Mouse (Mus musculus): ENCODE measurements around the gene Rcsd1. TPM values are rescaled to one million over a fixed set of nuclear protein-coding genes. Genes with fewer than 3 reads are reported as not detected.

Rcsd1 gene
- polyA plus RNA-seq, 1 experiment = 13.2 TPM

GRCm38 (mm10) chr1:165717711-165718542 is 8.4 kb upstream of the Rcsd1 start:
- DNase-seq (ENCODE audit: low spot score) = no peak

GRCm38 (mm10) chr1:165716426-165716825 is 6.9 kb upstream of the Rcsd1 start:
- no peak for DNase-seq (ENCODE audit: low spot score)

GRCm38 (mm10) chr1:165713798-165714197 is 4.2 kb upstream of the Rcsd1 start:
- DNase-seq (ENCODE audit: low spot score) = no peak

GRCm38 (mm10) chr1:165711914-165712313 is 2.4 kb upstream of the Rcsd1 start:
- DNase-seq (ENCODE audit: low spot score) = no peak

GRCm38 (mm10) chr1:165708686-165709380 is 724 bp downstream of the Rcsd1 start:
- no peak for DNase-seq (ENCODE audit: low spot score)

GRCm38 (mm10) chr1:165707640-165708322 is 1.8 kb downstream of the Rcsd1 start:
- DNase-seq (ENCODE audit: low spot score) = peak; percentile 42

- no peak for DNase-seq (ENCODE audit: low spot score)
Measured at GRCm38 (mm10) chr1:165707241-165707639, 2.3 kb downstream of the Rcsd1 start.

- DNase-seq (ENCODE audit: low spot score) = no peak
Measured at GRCm38 (mm10) chr1:165706492-165706891, 3.1 kb downstream of the Rcsd1 start.

- DNase-seq (ENCODE audit: low spot score) = no peak
Measured at GRCm38 (mm10) chr1:165705868-165706348, 3.6 kb downstream of the Rcsd1 start.

- DNase-seq (ENCODE audit: low spot score) = no peak
Measured at GRCm38 (mm10) chr1:165705368-165705767, 4.2 kb downstream of the Rcsd1 start.

GRCm38 (mm10) chr1:165704841-165705240 is 4.7 kb downstream of the Rcsd1 start:
- no peak for DNase-seq (ENCODE audit: low spot score)

GRCm38 (mm10) chr1:165702221-165703031 is 7.1 kb downstream of the Rcsd1 start:
- DNase-seq (ENCODE audit: low spot score) = no peak

GRCm38 (mm10) chr1:165701562-165701961 is 8.0 kb downstream of the Rcsd1 start:
- no peak for DNase-seq (ENCODE audit: low spot score)

GRCm38 (mm10) chr1:165700933-165701518 is 8.5 kb downstream of the Rcsd1 start:
- DNase-seq (ENCODE audit: low spot score) = no peak

GRCm38 (mm10) chr1:165700376-165700815 is 9.2 kb downstream of the Rcsd1 start:
- no peak for DNase-seq (ENCODE audit: low spot score)

GRCm38 (mm10) chr1:165697701-165698100 is 11.9 kb downstream of the Rcsd1 start:
- no peak for DNase-seq (ENCODE audit: low spot score)

- DNase-seq (ENCODE audit: low spot score) = no peak
Measured at GRCm38 (mm10) chr1:165696870-165697269, 12.7 kb downstream of the Rcsd1 start.

GRCm38 (mm10) chr1:165696040-165696439 is 13.5 kb downstream of the Rcsd1 start:
- DNase-seq (ENCODE audit: low spot score) = no peak

GRCm38 (mm10) chr1:165695392-165696014 is 14.1 kb downstream of the Rcsd1 start:
- DNase-seq (ENCODE audit: low spot score) = no peak

- DNase-seq (ENCODE audit: low spot score) = no peak
Measured at GRCm38 (mm10) chr1:165693856-165694255, 15.7 kb downstream of the Rcsd1 start.

GRCm38 (mm10) chr1:165691516-165691915 is 18.0 kb downstream of the Rcsd1 start:
- DNase-seq (ENCODE audit: low spot score) = no peak

All from urinary bladder, adult 2 months (tissue).